Mouse (Mus musculus) gastrocnemius, adult 18-20 months (tissue): ENCODE data around the gene Cic. TPM values are rescaled to one million over a fixed set of nuclear protein-coding genes. Genes with fewer than 3 reads are reported as not detected.
A peak's percentile ranks its signal among the peaks of the same experiment; 100 is the strongest.
"Not testable (repeated sequence)": the region's sequence is repeated elsewhere in the genome, so short reads cannot be mapped to it uniquely, and the experiment has no call there.

Experiments used
- DNase-seq: peaks from one replicate; pipeline ENCODE4 v3.0.0; 2021; ENCODE audit warnings: low spot score
- total RNA-seq, 2 experiments: library from RNA; stranded (reverse); gene quantifications; 2 replicates each; pipeline ENCODE4 v1.2.3; 2021

Cic gene
- total RNA-seq, 2 experiments from 2014 or later = 34.8 to 38.3 TPM

DNA sequence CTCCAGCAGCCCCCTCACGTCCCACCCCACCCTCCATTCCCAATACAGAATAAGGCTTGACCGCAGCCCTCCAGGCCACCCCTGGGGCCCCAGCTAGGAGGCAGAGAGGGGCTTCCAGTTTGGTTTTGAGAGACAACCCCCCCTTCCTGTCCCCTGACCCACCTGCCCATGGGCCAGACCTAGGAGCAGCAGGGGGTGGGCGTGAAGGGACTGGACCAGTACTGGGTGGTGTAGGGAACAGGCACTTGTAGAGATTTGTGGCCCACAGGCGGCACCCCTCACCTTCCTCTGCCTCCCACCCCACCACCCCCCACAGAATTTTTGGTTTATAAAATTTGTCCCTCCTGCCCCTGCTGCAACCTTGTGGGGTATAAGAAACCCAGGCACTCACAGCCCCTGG, 24.1 kb upstream of the Cic start:
- DNase-seq = no peak

DNA sequence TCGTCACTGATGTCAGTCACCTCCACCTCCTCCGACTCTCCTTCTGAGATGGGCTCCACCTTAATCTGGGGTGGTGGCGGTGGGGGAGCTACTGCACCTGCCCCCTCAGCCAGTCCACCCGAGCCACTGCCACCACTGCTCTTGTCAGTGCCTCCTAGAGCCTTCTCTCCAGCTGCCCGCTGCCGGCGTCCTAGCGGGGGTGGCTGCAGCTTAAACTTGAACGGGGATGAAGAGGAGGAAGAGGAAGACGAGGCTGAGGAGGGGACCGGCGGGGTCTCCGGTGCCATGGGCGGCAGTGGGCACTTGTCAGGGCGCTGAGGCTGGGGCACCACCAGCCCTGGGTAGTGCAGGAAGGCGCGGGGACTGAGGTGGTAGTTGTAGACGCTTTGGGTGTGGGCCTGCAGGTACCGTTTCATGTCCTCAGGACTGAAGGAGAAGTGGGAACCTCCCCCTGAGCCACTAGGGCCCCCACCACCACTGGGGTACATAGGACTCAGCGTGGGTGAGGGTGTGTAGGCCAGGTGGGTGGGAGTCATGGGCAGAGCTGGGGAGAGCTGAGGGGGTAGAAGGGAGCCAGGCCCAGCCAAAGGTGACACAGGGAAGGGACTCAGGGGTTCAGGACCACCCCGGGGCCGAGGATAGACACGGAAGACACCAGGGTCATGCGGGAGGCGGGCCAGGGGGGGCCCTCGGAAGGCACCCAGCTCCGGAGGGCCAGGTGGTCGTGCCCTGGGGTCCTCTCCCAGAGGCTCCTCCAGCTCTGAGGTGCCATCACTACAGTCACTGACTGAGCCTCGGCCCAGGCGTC, 22.7 kb upstream of the Cic start:
- DNase-seq = no peak

DNA sequence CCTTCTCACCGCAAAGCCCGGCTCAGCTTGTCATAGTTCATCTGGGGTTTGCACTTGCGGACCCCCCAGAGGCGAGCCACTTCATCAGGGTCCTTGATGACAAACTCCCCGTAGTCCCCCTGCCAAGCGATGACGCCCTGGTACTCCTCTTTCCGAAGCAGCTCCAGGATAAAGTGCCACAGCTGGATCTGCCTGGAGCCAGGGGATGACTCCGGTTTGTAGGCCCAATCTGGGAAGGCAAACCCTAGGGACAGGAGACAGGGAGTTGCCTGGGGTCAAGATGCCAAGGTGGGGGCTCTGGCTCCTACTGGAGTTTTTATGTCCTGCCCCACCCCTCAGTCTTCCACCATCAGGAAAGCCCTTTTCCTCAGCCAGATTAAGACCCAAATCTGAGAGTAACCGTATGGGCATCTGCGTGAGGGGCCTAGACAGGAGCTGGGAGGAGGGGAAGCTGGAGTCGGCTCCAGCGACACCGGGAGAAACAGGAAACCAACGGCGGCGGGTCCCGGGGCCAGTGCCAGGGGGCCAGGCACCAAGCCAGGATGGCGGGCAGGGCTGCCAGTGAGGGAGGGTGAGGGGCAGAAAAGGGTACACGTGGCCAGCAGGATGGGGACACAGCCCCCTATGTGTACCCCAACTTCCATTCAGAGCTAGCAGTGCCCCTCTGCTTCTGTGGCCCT, 21.3 kb upstream of the Cic start:
- DNase-seq = no peak

DNA sequence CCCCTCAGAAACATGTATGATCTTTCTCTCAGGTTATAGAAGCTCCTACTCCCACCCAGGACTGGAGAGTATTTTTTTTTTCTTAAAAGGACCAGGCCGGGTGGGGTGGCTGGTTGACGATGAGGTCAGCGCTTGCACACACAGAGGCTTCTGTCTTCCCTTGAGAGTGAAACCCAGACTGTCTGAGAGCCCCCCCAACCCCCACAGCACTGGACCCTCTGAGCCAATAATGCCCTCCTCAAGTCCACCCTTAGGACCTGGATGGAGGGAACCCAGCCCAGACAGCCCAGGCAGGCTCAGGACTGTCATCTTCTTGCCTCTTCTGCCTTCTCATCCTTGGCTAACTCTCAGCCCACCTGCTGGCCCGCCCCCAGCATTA, 20.8 kb upstream of the Cic start:
- DNase-seq = no peak

DNA sequence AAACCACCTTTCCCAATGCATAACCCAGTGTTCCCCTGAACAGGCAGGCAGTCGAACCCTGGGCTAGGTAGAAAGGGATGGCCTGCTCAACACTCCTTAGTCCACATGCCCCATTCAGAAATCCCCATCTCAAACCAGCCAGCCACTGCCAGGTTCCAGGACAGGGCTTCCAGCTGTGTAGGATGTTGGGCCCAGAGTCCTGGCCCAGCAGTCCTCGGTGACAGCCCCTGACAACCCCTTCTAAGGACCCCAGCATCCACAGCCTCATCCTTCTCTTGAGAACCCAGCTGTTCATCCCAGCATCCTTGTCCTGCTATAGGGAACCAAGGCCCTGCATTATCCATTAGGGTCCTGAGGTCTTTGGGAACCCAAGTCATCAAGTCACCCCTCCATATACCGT, 20.0 kb upstream of the Cic start:
- no peak for DNase-seq

DNA sequence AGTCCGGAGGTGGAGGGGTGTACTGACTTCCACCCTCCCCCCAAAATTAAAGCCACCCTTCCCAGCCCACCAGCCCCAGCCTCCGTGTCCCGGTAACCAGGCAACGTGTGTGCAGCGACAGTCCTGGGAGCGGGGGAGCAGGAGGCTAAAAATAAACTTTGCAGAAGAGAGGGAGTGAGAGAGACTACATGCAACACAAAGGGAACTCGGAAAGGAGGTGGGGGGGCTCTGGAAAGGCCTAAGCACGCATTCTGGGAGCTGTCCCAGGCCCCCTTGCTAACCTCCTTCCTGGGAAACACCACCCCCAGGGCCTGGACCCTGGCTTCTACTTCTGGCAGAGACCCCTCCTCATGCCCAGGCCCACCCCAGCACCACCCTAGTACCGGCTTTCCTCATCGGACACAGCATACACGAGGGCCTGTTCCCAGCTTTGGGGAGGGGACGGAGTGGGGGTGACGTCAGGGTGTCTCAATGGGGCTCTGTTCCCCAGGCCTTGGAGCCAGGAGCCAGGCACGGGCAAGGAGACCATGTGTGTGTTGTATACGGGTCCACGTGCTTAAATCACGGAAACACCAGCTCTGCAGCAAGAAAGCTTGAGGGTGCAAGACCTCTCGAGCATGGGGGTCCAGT, 19.4 kb upstream of the Cic start:
- DNase-seq = no peak

DNA sequence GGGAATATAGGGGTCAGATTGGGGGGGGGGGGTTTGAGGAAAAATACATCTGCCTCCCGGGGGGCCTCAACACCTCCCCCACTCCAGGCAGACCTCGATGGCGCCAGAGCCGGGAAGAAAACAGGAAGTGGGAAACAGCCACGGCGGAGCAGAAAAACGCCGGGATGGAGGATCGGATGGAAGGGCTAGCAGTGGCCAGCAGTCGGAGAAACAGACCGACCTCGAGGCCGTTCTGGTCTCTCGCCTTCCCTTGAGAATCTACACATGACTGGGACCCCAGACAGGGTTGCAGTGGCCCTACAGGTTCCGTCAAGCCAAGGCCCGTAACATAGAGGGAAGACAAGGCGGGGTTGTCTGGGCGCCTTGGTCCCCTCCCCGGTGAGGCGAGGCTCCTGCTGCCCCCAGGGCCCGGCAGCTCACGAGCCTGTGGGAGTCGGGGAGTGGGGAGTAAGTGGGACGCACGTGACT, 18.6 kb upstream of the Cic start:
- no peak for DNase-seq

DNA sequence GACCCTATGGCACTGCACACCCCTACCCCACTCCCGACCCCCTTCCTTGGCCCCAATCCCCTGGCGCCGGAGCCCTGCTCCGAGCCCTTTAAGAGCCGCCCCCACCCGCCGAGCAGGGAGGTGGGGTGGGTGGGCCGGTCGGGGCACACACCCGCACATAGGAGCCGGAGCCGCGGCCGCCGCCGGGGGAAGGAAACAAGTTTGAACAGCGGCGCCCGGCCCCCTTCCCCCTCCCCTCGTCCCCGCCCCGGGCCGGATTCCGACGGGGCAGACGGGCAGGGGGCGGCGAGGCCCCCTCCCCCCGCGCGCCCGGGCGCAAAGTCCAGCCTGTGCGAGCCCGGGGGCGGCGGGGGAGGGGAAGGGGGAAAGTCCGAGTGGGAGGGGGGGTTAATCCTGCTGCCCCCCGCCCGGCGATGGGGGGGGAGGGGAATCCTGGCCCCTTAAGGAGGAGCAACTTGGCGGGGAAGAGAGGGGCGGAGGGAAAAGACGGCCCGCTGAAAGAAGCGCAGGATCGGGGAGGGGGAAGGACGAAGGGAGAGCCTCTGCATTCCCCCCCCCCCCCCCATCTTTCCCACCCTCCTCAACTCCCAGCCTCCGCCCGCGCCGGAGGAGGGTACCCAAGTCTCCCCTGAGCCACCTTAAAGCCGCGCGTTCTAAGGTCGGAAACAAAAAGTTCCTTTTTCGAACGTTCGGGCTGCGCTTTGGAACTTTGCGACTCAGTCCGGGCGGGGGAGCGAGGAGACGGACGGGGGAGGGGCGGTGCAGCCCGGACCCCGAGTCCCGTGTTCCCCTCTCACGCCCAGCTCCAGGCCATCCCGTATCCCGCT, 18.0 kb upstream of the Cic start:
- peak; percentile 63 for DNase-seq

DNA sequence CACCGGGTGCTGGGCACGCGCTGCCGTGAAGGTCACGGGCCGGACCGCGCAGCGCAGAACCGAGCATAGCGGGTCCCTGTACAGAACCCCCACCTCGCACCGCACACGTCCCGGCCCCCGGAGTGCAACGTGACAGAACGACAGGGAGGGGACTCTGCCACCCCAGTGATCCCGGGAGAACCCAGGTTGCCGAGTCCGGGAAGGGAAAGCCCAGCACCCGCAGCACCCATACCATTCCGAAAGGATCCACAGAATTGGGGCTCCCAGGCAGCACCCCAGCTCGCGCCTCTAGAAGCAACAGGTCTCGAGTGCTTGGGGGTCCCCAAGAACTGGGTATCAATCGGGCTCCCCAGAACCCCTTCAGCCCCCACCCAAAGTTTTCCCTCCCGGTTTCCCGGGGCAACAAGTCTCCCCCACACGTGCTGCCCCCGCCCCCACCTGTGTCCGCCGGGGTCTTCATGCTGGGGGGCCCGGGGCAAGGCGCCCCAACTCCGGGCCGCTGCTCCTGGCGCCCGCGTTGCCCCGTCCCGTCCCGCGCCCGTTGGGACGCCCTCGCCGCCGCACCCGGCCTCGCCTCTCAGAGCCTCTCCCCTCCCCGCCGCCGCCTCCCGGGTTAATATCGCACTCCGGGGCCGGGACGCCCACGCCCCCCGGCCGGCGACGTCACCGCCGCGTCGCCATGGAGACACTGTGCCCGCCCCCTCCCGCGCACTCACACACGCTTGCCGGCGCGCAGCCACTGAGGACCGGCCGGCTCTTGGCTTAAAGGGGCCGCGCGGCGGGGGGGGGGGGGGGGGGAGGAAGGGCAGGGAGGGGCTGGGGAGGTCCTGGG, 17.1 kb upstream of the Cic start, which contains the start of gene Erf:
Erf (minus strand) TSS at position 621 of the 832 bp plus-strand sequence.
- DNase-seq = peak; percentile 92

DNA sequence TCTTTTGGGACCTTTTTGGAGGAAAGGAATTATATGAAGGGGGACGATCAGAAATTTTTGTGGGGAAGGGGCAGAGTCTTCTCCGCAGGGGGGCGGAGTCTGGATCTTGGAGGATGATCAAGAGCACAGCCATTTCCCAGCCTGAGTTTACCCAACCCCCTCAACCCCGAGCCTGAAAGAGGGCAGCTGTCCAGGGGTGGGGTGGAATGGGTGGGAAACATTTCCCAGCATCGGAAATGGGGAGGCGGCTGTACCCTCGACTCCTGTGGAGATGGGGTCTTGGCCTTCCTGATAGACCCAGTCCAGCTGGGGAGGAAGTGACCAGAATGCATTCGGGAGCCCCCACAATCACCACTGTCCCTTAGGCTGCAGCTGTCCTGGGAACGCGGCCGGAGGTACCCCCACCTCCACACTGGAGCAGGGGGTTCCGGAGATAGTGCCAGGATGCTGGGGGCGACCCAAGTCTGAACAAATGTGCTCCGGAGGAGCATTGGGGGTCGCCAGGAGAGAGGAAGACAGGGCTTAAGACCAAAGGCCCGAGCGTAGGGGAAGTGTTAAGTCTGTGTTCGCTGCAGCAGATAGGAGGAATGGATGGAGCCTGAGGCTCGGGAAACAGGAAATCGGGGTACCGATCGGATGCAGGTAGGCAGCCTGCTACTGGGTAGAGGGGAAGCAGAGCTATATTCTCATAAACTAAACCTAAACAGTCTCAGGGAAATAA, 16.3 kb upstream of the Cic start:
- DNase-seq = peak; percentile 63

DNA sequence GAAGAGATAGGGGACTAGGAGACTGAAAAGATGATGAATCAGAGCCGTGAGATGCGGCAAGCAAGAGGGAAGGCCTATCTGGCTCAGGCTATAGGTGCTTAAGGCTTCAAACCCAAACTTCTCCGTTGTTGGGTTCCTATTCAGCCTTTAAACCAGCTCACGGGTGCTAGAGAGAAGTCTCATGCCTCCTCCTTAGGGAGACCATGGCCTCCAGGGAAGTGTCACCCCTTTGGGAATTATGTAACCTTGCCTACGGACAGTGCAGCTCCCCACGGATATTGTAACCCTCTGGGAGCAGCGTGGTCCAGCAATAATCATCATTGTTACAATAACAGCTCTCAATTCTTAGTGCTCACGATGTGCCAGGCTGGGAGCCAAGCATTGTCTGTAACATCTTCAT, 15.7 kb upstream of the Cic start:
- no peak for DNase-seq

DNA sequence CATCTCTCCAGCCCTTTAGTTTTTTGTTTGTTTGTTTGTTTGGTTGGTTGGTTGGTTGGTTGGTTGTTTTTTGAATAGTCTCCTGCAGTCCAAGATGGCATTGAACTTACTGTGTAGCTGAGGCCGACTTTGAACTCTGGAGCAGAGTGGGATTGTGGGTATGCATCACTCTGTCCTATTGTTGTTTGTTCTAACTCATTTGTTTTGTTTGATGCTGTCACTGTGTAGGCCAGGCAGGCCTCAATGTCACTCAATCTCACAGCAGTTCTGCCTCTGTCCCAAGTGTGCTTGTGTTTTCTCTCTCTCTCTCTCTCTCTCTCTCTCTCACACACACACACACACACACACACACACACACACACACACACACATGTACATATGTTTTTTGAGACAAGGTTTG, 5.6 kb upstream of the Cic start:
- DNase-seq = no peak

DNA sequence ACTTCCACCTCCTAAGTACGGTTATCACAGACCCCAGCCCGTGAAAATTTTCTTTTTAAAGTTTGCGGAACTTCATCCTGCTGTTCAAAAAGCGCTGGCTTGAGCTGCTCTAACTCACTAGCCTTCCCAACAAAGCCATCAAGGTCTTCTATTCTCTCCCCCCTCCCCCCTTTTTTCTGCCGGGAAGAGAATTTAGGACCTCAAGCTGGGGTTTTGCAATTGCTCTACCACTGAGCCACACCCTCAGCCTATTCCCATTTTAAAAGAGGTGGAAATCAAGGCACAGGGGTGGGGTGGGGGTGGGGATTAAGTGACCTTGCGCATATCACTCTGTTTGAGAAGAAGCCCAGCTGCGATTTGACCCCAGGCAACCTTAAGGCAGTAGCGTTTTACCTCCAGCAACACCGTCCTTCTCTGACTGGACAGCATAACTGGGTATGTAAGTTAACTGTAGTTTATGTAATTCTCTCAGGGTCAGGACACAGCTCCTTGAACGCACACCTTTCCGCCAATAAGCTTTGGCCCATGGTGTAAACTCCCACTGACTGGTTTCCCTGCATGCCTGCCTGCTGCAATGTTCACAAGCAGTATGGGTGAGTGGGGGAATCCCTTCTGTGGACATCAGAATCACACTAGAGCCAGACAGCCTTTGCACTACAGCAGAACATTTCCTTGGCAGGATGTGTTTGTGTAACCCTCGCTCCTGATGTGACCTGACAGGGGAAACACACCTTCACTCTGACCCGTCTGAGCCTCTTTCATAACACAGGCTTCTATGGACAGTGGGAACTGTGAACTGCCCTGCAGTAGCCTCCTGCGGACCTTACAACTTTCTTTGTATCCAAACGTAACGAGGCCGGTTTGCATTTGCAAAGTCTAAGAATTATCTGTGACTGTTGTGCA, 3.3 kb upstream of the Cic start:
- DNase-seq = no peak

DNA sequence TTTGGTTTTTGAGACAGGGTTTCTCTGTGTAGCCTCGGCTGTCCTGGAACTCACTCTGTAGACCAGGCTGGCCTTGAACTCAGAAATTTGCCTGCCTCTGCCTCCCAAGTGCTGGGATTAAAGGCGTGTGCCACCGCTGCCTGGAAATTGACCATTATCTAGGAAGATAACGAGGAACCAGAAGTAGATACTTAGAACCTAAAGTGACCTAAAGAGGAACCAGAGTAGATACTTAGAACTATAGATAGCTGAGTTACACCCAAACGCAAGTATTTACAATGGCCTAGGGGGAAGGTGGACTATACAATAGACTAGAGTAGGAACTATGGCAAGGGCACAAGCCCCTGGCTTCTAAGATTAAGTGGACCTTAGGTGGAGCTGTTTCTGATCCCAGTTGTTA, 1.8 kb upstream of the Cic start:
- DNase-seq = not testable (repeated sequence)

DNA sequence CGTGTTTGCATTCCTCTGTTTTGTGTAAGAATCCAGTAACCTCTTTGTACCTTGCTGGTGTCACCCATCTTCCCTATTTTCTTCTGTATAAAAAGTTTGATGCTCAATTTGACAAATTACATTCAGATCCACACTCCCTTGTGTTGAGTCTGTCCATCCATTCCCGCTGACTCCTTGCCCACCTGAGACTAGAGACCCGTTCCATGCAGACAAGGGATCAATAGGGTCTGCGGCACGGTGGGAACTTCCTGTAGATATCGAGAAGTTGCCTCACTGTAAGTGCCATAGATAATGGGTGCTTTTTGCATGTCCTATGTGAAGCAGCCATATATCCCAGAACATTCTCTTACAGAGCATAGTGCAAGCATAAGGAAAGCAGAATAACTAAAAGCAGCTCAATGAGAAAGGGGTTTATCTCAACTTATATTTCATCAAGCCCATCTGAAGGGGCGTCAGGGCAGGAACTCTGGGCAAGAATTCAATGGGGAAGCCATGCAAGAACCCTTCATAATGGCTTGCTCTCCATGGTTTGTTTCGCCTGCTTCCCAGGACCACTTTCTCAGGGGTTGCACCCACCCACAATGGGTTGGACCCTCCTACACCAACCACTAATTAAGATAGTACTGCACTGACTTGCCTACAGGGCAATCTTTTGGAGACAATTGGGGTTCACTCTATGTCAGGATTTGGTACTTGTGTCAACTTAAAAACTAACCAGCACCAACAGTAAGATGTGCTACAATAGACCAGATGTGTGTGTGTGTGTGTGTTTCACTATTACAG, 1.1 kb upstream of the Cic start:
- DNase-seq = no peak

DNA sequence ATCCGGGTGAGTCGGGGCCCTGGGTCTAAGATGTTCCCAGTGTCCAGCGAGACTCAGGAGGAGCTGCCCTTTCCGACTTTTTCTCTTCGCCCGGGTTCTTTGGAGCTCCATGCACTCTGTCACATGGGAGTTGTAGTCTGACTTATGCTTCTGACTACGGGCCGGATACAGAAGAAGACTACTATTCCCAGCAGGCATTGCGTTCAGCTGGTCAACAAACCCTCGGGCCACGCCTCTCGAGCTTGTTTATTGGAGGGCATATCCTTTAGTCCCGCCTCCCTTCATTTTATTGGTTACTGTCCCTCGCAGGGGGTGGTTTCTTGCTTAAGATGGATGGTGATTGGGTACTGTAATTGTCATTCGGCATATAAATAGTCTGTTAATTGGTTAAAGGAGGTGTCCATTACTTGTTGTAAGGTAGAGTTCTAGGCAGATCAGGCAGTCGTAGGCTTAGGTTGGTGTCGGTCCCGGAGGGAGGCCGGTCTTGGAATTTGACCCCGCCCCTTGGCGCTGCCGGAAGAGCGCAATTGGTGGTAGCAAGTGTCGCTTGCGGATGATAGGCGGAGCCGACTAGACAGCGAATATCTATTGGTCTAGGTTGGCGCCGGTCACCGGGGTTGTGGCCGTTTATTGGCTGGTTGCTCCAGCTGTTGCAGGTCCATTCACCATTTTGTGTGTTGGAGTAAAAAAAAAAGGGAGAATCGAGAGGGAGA, 403 bp downstream of the Cic start:
- DNase-seq = peak; percentile 100

DNA sequence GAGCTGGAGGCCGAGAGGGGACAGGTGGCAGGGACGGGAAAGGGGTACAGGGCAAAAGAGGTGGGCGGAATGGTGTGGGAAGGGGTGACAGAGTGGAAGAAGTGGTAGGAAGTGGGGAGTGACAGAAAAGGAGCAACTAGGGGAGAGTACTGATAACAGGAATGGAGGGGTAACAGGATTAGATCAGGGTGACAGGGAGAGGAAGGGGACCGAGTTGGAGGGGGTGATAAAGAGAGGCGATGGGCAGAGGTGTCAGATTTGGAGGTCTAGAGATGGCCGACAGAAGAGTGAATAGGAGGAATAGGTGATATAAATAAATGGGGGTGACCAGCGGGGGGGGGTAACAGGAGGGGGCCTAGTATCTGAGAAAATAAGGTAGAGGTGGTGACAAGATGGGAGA, 1.1 kb downstream of the Cic start:
- no peak for DNase-seq

DNA sequence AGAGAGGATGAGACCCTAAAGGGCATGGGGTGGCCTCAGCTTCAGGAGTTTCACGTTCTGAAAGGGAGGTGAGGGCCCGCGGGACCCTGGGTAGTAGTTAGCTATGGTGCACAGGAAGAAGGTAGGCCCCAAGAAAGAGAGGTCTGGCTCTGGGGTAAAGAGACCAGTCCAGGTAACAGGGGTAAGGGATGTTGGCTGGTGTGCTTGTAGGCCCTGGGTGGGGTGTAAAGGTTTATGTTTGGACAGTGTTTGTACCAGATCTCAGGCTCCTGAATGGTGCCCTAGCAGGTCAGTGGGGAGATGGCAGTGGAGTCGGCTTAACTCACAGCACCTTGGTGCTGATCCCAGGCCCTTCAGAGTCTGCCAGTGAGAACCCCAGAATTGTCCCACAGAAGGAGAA, 1.5 kb downstream of the Cic start:
- DNase-seq = no peak
